Mouse (Mus musculus) gastrocnemius, adult 2 months (tissue): ENCODE data around the gene Dync1li2. TPM values are rescaled to one million over a fixed set of nuclear protein-coding genes. Genes with fewer than 3 reads are reported as not detected.

Source experiments
- DNase-seq: peaks from one replicate; pipeline ENCODE4 v3.0.0; 2022
- H3K27ac ChIP-seq: fragments of 200-600 bp; 2 replicates; pipeline ENCODE4 v1.8.1; 2022; ENCODE audit warnings: mild to moderate bottlenecking
- H3K4me3 ChIP-seq: fragments of 200-600 bp; 2 replicates; pipeline ENCODE4 v1.8.1; 2022; ENCODE audit warnings: mild to moderate bottlenecking, moderate library complexity
- CTCF ChIP-seq: fragments of 200-600 bp; IDR thresholded peaks from 2 replicates; pipeline ENCODE4 v1.8.1; 2022; ENCODE audit warnings: antibody characterized with exemption, mild to moderate bottlenecking, moderate library complexity
- intact Hi-C: fragments of 180-260 bp; cut with DNase I; formaldehyde crosslinking; loops from one replicate; pipeline ENCODE4 v1.15.1; 2025
- total RNA-seq, 2 experiments: library from RNA; stranded (reverse); gene quantifications; 2 replicates each; pipeline ENCODE4 v1.2.3; 2021

Dync1li2 gene
- total RNA-seq, 2 experiments from 2014 or later: 99.8 to 100 TPM

DNA sequence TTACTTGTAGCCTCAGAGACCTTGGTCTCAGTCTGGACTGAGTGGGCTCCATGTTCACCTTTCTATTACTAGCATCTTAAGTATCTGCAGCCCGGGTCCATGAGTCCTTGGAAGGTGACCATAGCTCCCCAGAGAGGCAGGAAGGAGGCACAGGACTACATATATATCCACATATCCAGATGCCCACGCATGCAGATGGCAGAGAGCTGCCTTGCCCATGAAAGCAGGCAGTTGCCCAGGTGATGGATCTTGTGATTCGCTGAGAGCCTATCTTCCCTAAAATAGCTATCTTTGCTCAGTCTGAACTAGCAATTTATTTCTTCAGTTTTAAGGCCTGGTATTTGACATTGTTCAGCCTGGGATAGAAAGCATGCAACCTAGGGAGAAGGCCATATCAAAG, 31.4 kb downstream of the Dync1li2 start:
- Histone ChIP-seq H3K27ac (no peak overlapping the region), H3K4me3 (no peak overlapping the region)
- no peak for TF ChIP-seq CTCF
- intact Hi-C loops: no loop called here
- DNase-seq: no peak

DNA sequence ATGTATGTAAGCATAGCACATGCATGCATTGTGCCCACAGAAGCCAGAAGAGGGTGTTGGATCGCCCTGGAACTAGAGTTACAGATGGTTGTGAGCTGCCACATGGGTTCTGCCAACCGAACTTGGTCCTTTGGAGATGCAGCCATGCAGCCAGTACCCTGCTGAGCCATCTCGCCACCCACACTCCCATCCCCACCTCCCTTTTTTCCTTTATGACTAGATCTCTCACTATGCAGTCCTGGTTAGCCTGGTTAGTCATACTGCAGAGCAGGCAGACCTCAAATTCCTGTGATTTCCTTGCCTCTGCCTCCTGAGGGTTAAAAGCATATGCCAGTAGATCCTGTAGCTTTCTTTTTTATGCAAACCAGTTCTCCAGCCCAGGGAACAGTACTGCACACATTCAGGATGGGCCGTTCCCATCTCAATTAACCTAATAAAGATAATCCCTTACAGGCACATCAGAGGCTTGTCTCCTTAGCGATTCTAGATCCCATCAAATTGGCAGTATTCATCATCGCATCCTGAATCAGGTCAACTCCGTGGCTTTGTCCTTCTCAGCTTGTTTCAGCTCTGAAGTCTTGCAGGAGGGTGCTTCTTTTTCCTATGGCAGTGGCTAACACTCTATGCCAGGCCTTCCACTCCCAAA, 32.1 kb downstream of the Dync1li2 start:
- Histone ChIP-seq H3K4me3 (no peak overlapping the region), H3K27ac (no peak overlapping the region)
- no peak for TF ChIP-seq CTCF
- DNase-seq: no peak
- intact Hi-C loops: no loop called here

DNA sequence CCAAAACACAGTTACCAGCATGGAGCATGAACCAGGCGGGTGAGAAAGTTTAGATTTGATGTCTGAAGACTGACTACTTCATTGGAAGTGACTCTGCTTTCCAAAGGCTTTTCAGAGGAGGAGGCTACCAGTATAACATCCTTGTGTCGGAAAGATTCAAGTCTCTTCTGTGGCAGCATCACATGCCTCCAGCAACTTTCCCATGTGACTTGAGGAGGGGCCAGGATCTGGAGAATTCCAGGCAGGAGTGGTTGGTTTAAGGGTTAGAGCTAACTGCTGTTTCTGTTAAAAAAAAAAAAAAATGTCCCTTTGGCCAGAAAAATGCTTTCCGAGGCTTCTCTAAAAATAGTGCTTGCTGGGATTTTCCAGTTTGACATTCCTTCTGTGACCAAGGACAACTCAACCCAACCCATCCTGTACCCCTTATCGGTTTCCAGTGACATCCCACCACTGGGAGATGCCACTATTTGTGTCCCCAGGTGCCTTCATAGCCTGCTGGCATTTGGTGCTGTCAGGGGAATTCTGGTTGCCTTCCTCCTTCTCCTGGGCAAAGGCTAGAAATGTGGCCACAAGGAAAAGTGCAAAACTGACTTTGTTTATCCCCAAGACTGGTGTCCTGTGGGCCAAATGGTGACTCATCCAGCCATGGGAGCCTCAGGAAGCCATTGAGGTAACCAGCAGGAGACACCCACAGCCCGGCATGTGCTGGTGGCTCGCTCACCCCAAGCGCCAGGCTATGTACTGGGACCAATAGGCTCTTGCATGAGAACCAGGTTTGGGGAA, 34.3 kb downstream of the Dync1li2 start:
- intact Hi-C loops: no loop called here
- peak overlapping the region; percentile 65 for H3K27ac ChIP-seq
- TF ChIP-seq CTCF: no peak
- H3K4me3 ChIP-seq: no peak overlapping the region
- no peak for DNase-seq

DNA sequence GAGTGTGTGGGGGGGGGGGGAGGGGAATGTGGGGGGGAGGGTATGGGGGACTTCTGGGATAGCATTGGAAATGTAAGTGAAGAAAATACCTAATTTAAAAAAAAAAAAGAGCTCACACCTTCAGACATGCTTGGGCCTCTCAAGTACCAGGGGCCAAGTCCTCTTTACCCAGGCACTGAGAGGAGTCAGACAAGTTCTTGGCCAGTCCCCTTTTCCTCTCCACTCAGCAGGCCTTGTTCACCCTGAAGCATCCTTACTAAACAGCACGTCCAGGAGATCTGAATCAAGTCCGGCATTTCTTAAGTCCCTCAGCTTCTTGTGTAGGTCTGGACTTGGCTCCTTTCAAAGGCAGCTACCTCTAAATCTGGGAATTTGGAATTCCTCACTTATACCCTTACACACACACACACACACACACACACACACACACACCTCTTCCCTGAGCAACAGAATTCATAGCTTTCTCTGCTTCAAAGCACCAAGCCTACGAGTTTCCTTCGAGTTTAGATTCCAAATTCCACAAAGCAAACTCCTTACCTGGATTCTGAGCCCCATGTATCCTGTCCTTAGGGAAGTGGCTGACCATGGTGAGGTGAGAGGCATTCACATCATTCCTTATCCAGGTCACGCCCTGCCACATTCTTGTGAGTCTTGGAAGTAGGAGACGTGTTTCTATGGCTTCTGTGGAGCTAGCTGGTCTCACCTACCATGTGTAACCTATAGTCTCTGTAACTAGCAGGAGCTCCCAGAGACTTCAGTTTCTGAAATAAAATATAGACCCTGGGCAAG, 36.3 kb downstream of the Dync1li2 start:
- Histone ChIP-seq H3K4me3 (no peak overlapping the region), H3K27ac (no peak overlapping the region)
- intact Hi-C loops: no loop called here
- DNase-seq: no peak
- no peak for TF ChIP-seq CTCF

GRCm38 (mm10) chr8:104405430-104406187, 37.2 kb downstream of the Dync1li2 start:
- intact Hi-C loops: no loop called here
- peak; percentile 60 for DNase-seq
- peak overlapping the region; percentile 72 for H3K27ac ChIP-seq

GRCm38 (mm10) chr8:104403596-104403995, 39.3 kb downstream of the Dync1li2 start:
- H3K4me3 ChIP-seq: no peak overlapping the region
- intact Hi-C loops: loop anchor here (2.0 kb wide), 1 partner anchor 59 kb away; no protein-coding TSS in a partner anchor

More at GRCm38 (mm10) chr8:104405430-104406187, 37.2 kb downstream of the Dync1li2 start:
- no peak overlapping the region for H3K4me3 ChIP-seq
- TF ChIP-seq CTCF: no peak

GRCm38 (mm10) chr8:104395703-104396357, 47.0 kb downstream of the Dync1li2 start, which contains the start of gene Cmtm4:
TSS of gene Cmtm4 (minus strand) at chr8:104395807.
- intact Hi-C loops: loop anchor here (5.0 kb wide), 1 partner anchor 36 kb away; no protein-coding TSS in a partner anchor
- peak within 1 kb of the TSS; percentile 89 for H3K4me3 ChIP-seq
- no peak for TF ChIP-seq CTCF
- H3K27ac ChIP-seq: peak within 1 kb of the TSS; percentile 85
- peak; percentile 83 for DNase-seq

More at GRCm38 (mm10) chr8:104403596-104403995, 39.3 kb downstream of the Dync1li2 start:
- peak; percentile 63 for TF ChIP-seq CTCF
- DNase-seq: no peak
- no peak overlapping the region for H3K27ac ChIP-seq

- peak; percentile 65 for DNase-seq
- intact Hi-C loops: loop anchor here (5.0 kb wide), 1 partner anchor 37 kb away; no protein-coding TSS in a partner anchor
- peak; percentile 11; the same call in 1 of the 2 replicates for TF ChIP-seq CTCF
- Histone ChIP-seq H3K4me3 (peak overlapping the region; percentile 89), H3K27ac (peak overlapping the region; percentile 85)
Measured at GRCm38 (mm10) chr8:104394801-104395702, 47.8 kb downstream of the Dync1li2 start.

DNA sequence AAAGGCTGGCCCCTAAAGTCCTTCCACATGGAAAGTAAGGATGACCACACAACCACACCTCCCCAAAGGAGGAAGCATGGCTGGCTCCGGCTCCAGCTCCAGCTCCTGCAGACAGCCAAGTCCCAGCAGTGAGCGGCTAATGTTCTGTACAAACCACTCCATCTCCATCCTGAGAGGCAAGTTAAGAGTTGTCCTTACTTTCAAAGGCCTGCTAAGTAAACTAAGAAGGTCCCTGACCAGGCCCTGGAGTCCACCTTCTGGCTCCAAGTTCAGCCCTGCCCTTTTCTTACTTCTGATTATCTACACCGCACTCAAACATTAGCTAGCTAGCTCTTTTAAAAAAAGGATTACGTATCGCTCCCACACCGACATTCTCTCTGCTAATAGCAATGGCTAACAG, 49.1 kb downstream of the Dync1li2 start:
- DNase-seq: no peak
- Histone ChIP-seq H3K4me3 (no peak overlapping the region), H3K27ac (no peak overlapping the region)
- intact Hi-C loops: no loop called here
- no peak for TF ChIP-seq CTCF

GRCm38 (mm10) chr8:104393139-104393538, 49.7 kb downstream of the Dync1li2 start:
- no peak for DNase-seq
- no peak for TF ChIP-seq CTCF
- no peak overlapping the region for H3K4me3 ChIP-seq
- intact Hi-C loops: no loop called here
- no peak overlapping the region for H3K27ac ChIP-seq

DNA sequence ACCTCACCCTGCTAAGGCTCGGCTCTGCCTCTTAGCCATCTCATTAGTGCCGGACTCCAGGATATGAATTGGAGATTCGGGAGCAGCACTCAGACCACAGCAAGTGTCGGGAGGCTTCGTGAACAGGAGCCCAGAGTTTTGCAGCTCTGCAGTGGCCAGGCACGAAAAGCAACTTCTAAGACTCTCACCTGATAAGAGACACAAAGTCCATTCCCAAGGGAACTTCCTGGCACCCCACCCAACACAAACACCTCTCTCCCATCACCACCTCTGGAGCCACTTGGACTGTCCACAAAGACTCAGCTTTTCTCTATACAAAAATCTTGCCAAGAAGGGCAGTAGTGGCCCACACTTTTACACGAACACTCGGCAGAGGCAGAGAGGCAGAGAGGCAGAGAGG, 52.6 kb downstream of the Dync1li2 start:
- no peak overlapping the region for H3K4me3 ChIP-seq
- DNase-seq: no peak
- no peak overlapping the region for H3K27ac ChIP-seq
- intact Hi-C loops: no loop called here
- TF ChIP-seq CTCF: no peak
